Mouse (Mus musculus) fat pad, adult 2 months (tissue): ENCODE results near the gene Gmnc.

Experiments used
- DNase-seq: peaks from one replicate; pipeline ENCODE4 v3.0.0-alpha.2; 2011; ENCODE audit warnings: low read depth, low spot score; ENCODE audit errors: extremely low read depth

Gmnc gene

DNA sequence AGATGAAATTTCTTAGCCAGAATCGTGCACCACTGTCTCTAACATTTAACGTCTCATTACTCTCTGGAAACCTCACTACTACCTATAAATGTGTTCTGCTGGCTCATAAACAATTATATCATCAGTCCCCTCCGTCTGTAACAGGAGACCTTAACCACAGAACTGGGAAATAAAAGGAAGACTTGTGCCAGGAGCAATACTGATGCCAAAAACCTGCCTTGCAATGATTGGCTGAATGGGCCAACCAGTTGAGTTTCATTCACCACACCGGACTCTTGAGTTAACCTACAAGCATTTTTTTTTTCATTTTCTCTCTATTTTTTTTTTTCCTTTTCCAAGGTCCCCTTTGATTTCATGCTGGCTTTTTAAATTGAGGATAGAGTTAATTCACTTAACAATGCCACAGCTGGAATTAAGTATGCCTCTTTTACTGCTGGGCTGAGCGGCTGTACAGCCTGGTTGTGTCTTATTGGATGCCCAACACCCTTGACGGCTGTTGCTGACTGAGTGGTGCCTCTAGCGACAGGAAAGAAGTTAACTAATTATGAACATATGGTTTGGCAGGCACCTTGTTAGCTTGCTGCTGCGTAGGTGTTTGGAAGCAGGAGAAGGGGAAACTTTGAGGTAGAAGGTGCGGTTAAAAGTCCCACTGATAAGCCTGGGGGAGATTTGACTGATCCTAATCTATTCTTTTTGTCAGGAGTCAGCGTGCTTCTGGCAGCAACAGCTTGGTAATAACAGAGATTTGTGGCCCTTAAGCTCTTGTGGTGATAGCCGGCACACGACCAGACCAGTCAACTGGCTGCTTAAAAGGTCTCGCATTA lies at the start of gene Gmnc:
Gene Gmnc, minus strand, starts transcription at position 176 of the 824 bp plus-strand sequence.
- DNase-seq = peak; percentile 71

GRCm38 (mm10) chr16:27027281-27027680 lies 35.8 kb upstream of the Gmnc start:
- DNase-seq = no peak

DNA sequence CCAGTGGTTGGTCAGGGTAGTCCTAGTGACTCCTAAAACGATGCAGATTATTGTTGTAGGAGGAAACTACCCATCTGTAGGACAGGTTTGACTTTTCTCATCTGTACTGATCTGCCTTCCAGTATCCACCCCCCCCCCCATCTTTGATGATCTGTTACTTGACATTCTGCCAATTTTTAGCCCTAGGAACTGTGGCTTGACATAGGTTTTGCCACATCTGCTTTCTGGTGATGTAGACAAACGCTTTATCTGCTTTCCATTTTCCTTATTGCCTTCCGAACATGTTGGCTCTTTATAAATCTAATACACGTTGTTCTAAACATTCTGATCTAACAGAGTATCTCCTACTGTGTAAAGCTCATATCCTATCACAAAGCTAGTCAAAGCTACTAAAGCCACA lies 34.8 kb upstream of the Gmnc start:
- DNase-seq = no peak

- DNase-seq = no peak
Measured at GRCm38 (mm10) chr16:27022746-27023145, 31.3 kb upstream of the Gmnc start.

DNA sequence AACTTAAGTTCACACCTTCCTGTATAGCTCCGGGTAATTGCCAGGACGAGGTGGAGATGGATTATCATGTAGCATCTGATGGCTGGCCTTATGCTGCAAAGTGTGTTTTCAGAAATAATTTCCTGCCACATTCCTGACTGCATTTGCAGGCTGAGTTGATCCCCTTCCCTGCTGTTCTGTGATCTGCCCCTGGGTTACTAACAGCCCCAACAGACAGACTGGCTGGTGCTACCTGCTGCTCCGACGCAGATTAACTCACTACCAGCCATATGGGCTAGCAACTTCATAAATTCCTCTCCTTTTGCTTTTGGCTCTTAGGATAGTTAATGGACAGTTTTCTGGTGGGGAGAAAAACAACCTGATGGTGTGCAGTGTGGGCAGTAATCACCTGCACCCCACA lies 25.9 kb upstream of the Gmnc start:
- DNase-seq = no peak

DNA sequence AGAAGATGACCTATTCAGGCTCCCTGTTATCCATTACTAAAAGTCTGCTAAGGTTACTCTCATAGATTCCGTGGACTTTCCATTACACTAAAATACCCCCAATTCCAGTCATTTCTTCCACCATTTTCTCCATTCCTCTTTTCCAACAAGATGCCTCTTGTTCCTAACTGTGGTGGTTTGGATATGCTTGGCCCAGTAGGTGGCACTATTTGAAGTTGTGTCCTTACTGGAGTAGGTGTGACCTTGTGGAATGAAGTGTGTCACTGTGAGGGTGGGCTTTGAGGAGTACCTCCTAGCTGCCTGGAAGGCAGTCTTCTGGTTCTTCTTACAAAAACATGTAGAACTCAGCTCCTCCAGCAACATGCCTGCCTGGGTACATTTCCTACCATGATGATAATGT lies 11.3 kb upstream of the Gmnc start:
- no peak for DNase-seq

- no peak for DNase-seq
Measured at GRCm38 (mm10) chr16:26999563-26999962, 8.1 kb upstream of the Gmnc start.

- no peak for DNase-seq
Measured at GRCm38 (mm10) chr16:26989415-26990315, 1.8 kb downstream of the Gmnc start.

- no peak for DNase-seq
Measured at GRCm38 (mm10) chr16:26988188-26988587, 3.3 kb downstream of the Gmnc start.

DNA sequence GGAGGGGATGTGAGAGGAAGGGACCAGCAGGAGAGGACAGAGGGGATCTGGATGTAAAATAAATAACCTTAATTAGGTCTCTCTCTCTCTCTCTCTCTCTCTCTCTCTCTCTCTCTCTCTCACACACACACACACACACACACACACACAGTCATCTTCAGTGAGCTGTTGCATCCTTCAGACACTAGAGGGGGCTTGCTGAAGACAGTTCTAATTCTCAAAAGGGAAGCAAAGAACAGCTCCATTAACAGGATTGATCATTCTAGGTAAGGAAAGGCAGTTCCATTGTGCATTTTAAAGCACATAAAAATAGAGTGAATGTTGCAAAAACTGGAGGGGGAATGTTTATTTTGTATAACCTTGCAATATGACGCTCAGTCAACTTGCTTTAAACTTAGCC lies 5.7 kb downstream of the Gmnc start:
- no peak for DNase-seq

GRCm38 (mm10) chr16:26982112-26982511 lies 9.3 kb downstream of the Gmnc start:
- no peak for DNase-seq

- no peak for DNase-seq
Measured at GRCm38 (mm10) chr16:26967967-26968366, 23.5 kb downstream of the Gmnc start.

DNA sequence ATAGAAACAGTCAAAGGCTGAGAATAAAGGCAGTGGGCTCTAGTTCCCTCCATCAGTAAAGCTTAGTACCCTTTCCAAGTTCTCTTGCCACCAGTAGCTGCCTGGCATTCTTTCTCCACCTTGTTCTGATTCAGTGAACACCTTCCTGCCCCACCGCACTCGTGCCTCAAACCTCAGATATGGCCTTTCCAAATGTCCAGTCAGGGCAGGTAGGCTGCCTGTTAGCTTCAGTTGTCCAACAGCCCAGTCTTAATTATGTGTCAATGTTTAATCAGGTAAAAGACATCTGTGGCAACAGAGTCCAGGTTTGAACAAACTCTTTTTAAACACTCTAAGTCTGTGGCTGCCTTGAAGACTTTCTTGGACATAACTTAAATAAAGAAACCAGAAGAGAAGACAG lies 24.6 kb downstream of the Gmnc start:
- DNase-seq = no peak

- no peak for DNase-seq
Measured at GRCm38 (mm10) chr16:26961971-26962370, 29.5 kb downstream of the Gmnc start.

DNA sequence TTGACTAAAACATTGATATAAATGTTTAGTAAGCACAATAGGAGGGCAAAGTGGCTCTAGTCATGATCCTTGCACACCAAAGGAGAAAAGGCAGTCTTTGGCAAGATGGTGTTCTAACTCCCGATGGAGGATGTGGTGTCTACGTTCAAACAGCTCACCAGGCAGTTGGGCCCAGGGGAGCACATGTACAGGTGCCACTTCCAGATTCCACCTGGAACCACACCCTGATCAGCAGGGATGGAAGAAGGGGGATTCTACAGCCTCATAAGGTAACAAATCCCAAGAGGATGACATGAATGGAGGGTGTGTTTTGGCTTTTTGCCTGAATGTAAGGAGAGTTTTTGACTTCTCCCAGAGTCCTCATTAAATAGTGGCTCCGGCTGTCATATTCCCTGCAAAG lies 39.9 kb downstream of the Gmnc start:
- no peak for DNase-seq

DNA sequence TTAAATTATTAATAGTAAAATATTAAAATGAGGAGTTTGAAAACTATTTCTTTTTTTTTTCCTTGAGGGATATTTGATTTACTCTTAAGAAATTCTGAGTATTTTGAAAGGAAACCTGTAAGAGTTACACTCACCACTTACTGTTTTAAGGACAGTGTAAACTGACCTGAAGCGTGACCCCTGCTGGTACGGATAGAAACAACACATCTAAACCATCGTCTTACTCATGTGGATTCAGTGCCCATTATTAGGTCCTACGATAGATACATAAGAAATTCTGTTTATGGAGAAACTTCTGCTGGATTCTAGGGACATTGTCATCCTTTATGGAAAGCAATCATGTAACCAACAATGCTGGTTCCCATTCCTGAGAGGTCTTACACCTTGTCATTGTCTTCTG lies 41.2 kb downstream of the Gmnc start:
- no peak for DNase-seq

- no peak for DNase-seq
Measured at GRCm38 (mm10) chr16:26903968-26904367, 87.5 kb downstream of the Gmnc start.

DNA sequence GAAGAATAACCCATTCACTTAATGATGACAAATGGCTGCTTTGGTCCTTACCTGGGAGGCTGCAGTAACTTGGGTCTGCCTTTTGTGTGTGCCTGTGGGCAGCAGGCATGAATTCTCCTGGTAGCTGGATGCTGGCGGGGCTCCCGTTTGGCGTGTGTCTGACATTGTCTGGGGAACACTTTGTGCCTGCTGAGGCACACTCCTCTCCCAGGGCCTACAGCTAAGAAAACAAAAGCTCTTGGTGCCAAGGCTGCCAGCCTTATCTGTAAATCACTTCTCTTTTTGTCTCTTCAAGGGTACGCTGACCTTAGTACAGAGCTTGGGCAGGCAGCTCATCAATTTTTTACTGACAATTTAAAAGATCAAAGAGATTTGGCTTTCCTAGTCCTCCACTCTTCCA lies 90.0 kb downstream of the Gmnc start:
- DNase-seq = peak; percentile 50

DNA sequence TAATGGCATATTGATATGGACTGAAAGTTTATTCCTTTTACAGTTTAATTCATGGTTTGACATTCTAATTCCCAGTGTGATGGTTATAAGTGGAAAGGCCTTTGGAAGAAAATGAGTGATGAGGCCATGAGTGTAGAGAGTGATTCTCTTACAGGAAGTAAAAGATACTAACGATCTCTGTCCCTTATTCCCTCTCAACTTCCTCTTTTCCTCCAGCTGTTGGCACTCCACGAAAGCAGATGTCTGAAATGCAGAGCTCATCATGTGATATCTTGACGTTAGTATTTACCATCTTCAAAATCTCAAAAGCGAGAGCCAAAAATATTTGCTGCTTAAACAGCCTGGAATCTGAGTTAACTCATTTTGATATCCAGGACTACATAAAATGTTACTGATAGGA lies 105.1 kb downstream of the Gmnc start:
- no peak for DNase-seq

GRCm38 (mm10) chr16:26876885-26877284 lies 114.6 kb downstream of the Gmnc start:
- no peak for DNase-seq
